Mouse (Mus musculus) effector memory CD4-positive, alpha-beta T cell, adult 7 months (primary cell): Measurements from ENCODE around the gene Dll3. TPM values are rescaled to one million over a fixed set of nuclear protein-coding genes. Genes with fewer than 3 reads are reported as not detected.

ENCODE experiments used
- polyA plus RNA-seq: library from polyadenylated mRNA; unstranded; fragments of 100-300 nt; shearing (Covaris generic); gene quantifications from one replicate; pipeline ENCODE4 v1.2.1, GENCODE M21; 2017

Gene Dll3
- polyA plus RNA-seq = not detected

GRCm38 (mm10) chr7:28301616-28302433, at the start of gene Dll3:
TSS of gene Dll3 (minus strand) at chr7:28302238.

DNA sequence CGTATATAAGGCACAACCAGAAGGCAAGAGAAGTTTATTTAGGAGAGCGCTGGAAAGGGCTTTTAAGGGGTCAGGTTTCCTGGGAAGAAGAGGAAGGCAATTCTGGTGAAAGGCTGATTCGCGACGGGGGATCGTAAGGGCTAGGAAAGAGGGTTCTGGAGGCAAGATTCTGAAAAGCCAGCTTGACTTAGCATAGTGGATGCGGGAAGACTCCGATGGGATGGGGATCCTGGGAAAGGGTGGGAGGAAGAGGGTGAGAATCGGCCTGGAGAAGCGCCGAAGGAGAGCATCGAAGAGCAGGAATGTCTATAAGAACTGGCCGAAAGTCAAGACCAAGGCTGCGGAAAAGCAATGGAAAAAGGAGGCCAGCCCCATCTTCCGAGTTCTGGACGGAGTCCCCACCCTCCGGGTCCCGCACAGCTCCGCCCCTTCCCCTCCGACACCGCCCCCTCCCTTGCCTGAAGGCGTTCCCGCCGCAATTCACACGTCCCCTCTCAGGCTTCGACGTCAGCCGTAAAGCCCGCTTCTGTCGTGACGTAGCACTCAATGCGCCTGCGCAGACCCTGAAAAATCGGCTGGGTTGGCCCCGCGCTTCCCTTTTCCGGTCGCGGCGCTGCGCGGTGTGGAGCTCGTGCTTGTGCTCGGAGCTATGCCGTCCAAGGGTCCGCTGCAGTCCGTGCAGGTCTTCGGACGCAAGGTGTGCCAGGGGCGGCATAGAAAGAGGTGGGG, 48.3 kb upstream of the Dll3 start, which contains the start of gene Rps16:
TSS of gene Rps16 (plus strand) at position 498 of the 729 bp plus-strand sequence.

GRCm38 (mm10) chr7:28338108-28338998, 36.3 kb upstream of the Dll3 start, which contains the start of gene Supt5:
TSS of gene Supt5 (minus strand) at chr7:28338746.

GRCm38 (mm10) chr7:28311926-28312543, 10.0 kb upstream of the Dll3 start, which contains the start of gene Timm50:
TSS of gene Timm50 (minus strand) at chr7:28312072.

DNA sequence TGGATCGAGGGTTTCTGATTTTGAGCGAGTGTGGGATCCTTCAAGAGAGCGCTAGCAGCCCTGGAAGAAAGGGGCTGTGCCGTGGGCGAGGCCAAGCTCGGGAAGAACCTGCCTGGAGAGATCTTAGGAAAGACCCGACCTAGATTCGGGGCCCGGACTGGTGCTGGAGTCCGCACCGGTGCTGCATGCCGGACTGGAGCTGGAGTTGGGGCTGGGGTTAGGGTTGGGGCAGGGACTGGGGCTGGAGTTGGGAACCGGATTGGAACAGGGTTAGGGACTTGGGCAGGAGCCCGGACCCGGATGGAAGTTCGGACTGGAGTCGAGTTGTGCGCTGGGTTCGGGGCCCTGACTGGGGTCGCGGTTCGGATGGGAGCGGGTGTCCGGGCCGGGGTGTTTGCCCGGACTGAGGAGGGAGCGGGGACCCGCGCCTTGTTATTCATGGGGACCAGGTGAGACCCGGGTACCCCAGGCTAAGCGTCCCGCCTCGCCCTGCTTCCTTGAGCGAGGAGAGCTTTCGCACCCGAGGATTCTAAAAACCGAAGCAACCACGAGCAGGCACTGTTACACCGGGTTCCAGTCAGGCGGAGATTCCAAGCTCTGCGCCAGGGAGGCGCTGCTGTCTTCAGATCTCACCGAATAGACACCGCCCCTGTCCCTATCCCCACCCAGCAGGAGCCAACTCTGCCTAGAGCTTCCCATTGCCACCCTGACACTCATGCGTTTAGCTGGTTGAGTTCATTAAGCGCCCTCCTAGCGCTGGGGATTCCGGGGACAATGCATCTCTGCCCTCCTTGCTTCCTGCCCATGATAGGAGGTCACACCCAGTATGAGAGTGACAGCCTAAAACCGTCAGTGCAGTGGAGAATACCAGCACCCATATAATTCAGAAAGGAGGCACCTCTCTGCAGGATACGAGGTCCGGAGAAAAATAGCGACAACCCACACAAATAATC, 11.1 kb downstream of the Dll3 start, which contains the start of gene Selenov:
TSS of gene Selenov (minus strand) at position 549 of the 953 bp plus-strand sequence.

GRCm38 (mm10) chr7:28277615-28278278, 24.3 kb downstream of the Dll3 start, which contains the start of gene Eid2b:
TSS of gene Eid2b (plus strand) at chr7:28277739.

DNA sequence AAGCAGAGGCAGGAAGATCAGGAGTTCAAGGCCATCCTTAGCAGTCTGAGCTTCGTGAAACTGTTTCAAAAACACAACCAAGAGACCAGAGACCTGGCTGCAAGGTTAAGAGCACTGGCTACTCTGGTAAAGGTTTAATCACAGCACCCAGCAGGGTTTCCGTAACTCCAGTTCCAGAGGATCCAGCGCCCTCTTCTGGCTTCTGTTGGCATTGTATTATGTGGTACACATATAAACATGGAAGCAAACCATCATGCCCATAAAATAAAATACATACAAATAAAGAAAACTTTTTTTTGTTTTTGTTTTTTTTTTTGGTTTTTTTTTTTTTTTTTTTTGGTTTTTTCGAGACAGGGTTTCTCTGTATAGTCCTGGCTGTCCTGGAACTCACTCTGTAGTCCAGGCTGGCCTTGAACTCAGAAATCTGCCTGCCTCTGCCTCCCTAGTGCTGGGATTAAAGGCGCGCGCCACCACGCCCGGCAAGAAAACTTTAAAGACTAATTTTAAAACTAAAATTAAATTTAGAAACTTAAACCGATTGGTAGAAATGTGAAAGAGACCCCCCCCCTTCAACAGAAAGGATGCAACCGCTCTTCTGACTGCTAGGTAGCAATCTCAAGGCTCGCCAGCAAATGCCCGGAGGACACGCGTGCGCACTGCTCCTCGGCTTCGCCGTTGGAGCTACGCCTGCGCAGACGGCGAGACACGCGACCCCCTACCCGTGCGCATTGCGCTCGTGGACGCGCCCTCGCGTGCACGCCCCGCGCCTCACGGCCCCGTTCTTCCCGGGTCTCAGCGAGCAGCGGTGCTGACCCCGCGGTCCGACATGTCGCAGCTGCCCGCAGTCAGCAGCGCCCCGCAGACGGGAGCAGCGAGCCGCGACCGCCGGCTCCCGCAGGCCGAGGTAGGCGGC, 34.7 kb downstream of the Dll3 start, which contains the start of gene Eid2:
TSS of gene Eid2 (plus strand) at position 753 of the 913 bp plus-strand sequence.

Other genes starting within 250 kb of the Dll3 start
- 0.55 TPM for gene Fcgbp, start 231.0 kb downstream of the Dll3 start, polyA plus RNA-seq
- 0.10 TPM for gene 9530053A07Rik, start 172.8 kb downstream of the Dll3 start, polyA plus RNA-seq
- gene Fbl, start 132.5 kb downstream of the Dll3 start, polyA plus RNA-seq = 180 TPM
- 10.2 TPM for gene Dyrk1b, start 122.8 kb downstream of the Dll3 start, polyA plus RNA-seq
- 13.7 TPM for gene Eid2, start 34.4 kb downstream of the Dll3 start, polyA plus RNA-seq
- 0.79 TPM for gene Eid2b, start 24.5 kb downstream of the Dll3 start, polyA plus RNA-seq
- gene Selenov, start 11.1 kb downstream of the Dll3 start, polyA plus RNA-seq = 0.40 TPM
- gene Timm50, start 9.8 kb upstream of the Dll3 start, polyA plus RNA-seq = 51.7 TPM
- gene Supt5, start 36.5 kb upstream of the Dll3 start, polyA plus RNA-seq = 172 TPM
- 871 TPM for gene Rps16, start 48.4 kb upstream of the Dll3 start, polyA plus RNA-seq
- 21.7 TPM for gene Plekhg2, start 70.4 kb upstream of the Dll3 start, polyA plus RNA-seq
- gene Zfp36, start 78.0 kb upstream of the Dll3 start, polyA plus RNA-seq = 606 TPM
- 20.2 TPM for gene Med29, start 90.5 kb upstream of the Dll3 start, polyA plus RNA-seq
- 160 TPM for gene Paf1, start 90.7 kb upstream of the Dll3 start, polyA plus RNA-seq
- gene Gmfg, start 135.2 kb upstream of the Dll3 start, polyA plus RNA-seq = 550 TPM
- gene Lrfn1, start 149.7 kb upstream of the Dll3 start, polyA plus RNA-seq = 0.88 TPM
- gene Ifnl2, start 208.2 kb upstream of the Dll3 start, polyA plus RNA-seq = not detected
- not detected for gene Ifnl3, start 220.6 kb upstream of the Dll3 start, polyA plus RNA-seq
- gene Sycn, start 238.6 kb upstream of the Dll3 start, polyA plus RNA-seq = not detected
- 4.0 TPM for gene Nccrp1, start 245.0 kb upstream of the Dll3 start, polyA plus RNA-seq